ENCODE assay signal across 18 mouse cellular contexts in the genomic region with DNA sequence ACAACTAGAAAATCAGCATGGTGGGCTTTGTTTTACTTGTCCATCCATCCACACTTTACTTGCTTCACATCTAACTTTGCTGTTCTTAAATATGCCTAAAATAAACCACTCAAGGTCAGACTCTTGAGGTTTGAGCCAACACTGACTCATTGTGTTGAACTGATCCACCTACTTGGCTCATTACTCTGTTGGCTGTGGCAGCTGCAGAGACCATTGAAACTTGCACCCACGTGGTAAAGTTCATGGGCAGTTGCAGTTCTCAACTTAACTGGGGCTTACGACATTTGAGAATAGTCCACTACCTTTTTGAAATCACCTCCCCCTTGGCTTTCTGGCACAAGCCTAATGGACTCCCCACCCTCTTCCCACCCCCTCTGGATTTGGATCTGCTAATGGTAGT.
DNase-seq lines count a peak whose midpoint lies in the region; ATAC-seq and TF ChIP-seq lines count a peak whose summit lies in the region.
"Had no signal": no experiment of that assay in that cellular context is flagged by ENCODE, and none has a peak within 500 bp of the region (broad histone marks: within the 10 kb centered on the region; RNA-seq: fewer than 3 reads in every experiment).

No protein-coding gene starts in this region.

- no peaks in the 10 kb centered on the region for H3K79me2 ChIP-seq in heart, adult 2 months (replicated peaks; ENCODE audit: control insufficient read depth, insufficient read depth, low read length)
- no peaks in the 10 kb centered on the region for H3K79me2 ChIP-seq in myocyte (ENCODE audit: control insufficient read depth, insufficient read depth)

- H3K27me3 ChIP-seq in heart, adult 2 months (ENCODE audit: control insufficient read depth, insufficient read depth, low read length): no peaks in the 10 kb centered on the region
- no peaks in the 10 kb centered on the region for H3K27me3 ChIP-seq in heart, embryonic 12.5 days (replicated peaks)
- no peaks in the 10 kb centered on the region for H3K27me3 ChIP-seq in myocyte (ENCODE audit: control insufficient read depth, insufficient read depth, insufficient read length)
- H3K27me3 ChIP-seq in forebrain, embryonic 15.5 days: no peaks in the 10 kb centered on the region
- H3K27me3 ChIP-seq: embryonic facial prominence, embryonic 15.5 days; liver, embryonic 12.5 days had no signal

- no peak overlapping the region for H3ac ChIP-seq in myocyte (ENCODE audit: control insufficient read depth, insufficient read length)

- no peak overlapping the region for H3K4me3 ChIP-seq in heart, adult 2 months
- H3K4me3 ChIP-seq in heart, embryonic 12.5 days: no peak overlapping the region
- no peak overlapping the region for H3K4me3 ChIP-seq in myocyte
- no peak overlapping the region for H3K4me3 ChIP-seq in forebrain, embryonic 15.5 days
- H3K4me3 ChIP-seq: embryonic facial prominence, embryonic 15.5 days; gastrocnemius, adult 2 months; liver, embryonic 12.5 days had no signal

- intact Hi-C loops in heart, adult 2 months (cut with DNase I): no loop called here

- peak in 1 of 2 experiments; percentile 46 for DNase-seq in heart, adult 2 months
- peak; percentile 6 for DNase-seq in ovary, adult 18-20 months (ENCODE audit: low spot score)
- no peak for DNase-seq in ovary, postnatal 10 days (ENCODE audit: low spot score)
- DNase-seq in adrenal gland, postnatal 36 days: peak; percentile 59 to 62
- DNase-seq in thymus, postnatal 36 days: no peak
- DNase-seq: cerebellum, postnatal 14 days; gastrocnemius, adult 2 months; lung, postnatal 14 days; right cerebral cortex, postnatal 4 days; thymus, postnatal 14 days had no signal

- H3K4me2 ChIP-seq in heart, embryonic 12.5 days: no peak overlapping the region
- no peak overlapping the region for H3K4me2 ChIP-seq in myocyte (ENCODE audit: low read depth)
- no peak overlapping the region for H3K4me2 ChIP-seq in forebrain, embryonic 15.5 days (replicated peaks)
- H3K4me2 ChIP-seq: embryonic facial prominence, embryonic 15.5 days; liver, embryonic 12.5 days had no signal

- no peak overlapping the region for H3K9ac ChIP-seq in heart, adult 2 months (ENCODE audit: low read depth, low read length)
- H3K9ac ChIP-seq in heart, embryonic 12.5 days: no peak overlapping the region
- H3K9ac ChIP-seq in forebrain, embryonic 15.5 days (replicated peaks): no peak overlapping the region
- H3K9ac ChIP-seq: embryonic facial prominence, embryonic 15.5 days; liver, embryonic 12.5 days had no signal

- no peaks in the 10 kb centered on the region for H3K36me3 ChIP-seq in heart, adult 2 months (ENCODE audit: control insufficient read depth, insufficient read depth, low read length)
- no peaks in the 10 kb centered on the region for H3K36me3 ChIP-seq in heart, embryonic 12.5 days
- H3K36me3 ChIP-seq in myocyte (ENCODE audit: control insufficient read depth, insufficient read depth): no peaks in the 10 kb centered on the region
- H3K36me3 ChIP-seq in forebrain, embryonic 15.5 days: no peaks in the 10 kb centered on the region
- H3K36me3 ChIP-seq: embryonic facial prominence, embryonic 15.5 days; liver, embryonic 12.5 days had no signal

- no peak for TF ChIP-seq CTCF in heart, adult 2 months (IDR thresholded peaks at IDR 0.05)

- 49% methylated on average over 2 of the region's 2 CpGs for WGBS in heart, adult 2 months
- 78% methylated on average over 2 of the region's 2 CpGs for WGBS in heart, embryonic 12.5 days
- WGBS in forebrain, embryonic 15.5 days: 87% methylated on average over 2 of the region's 2 CpGs

- H3K9me3 ChIP-seq in heart, embryonic 12.5 days (replicated peaks): peaks cover 6% of the 10 kb centered on the region
- H3K9me3 ChIP-seq in forebrain, embryonic 15.5 days: no peaks in the 10 kb centered on the region
- H3K9me3 ChIP-seq: embryonic facial prominence, embryonic 15.5 days; liver, embryonic 12.5 days had no signal

- TF ChIP-seq EP300 in heart, adult 2 months (IDR thresholded peaks at IDR 0.05; ENCODE audit: insufficient read depth, low read depth, low read length): no peak

- no peaks in the 10 kb centered on the region for H3K4me1 ChIP-seq in heart, adult 2 months (ENCODE audit: control insufficient read depth, insufficient read depth, low read length)
- H3K4me1 ChIP-seq in heart, embryonic 12.5 days (replicated peaks): no peaks in the 10 kb centered on the region
- H3K4me1 ChIP-seq in forebrain, embryonic 15.5 days: no peaks in the 10 kb centered on the region
- H3K4me1 ChIP-seq: embryonic facial prominence, embryonic 15.5 days; liver, embryonic 12.5 days had no signal

- H3K27ac ChIP-seq in heart, adult 2 months: peak overlapping the region; percentile 15; the same call in 1 of the 2 replicates
- H3K27ac ChIP-seq in heart, embryonic 12.5 days (ENCODE audit: poor library complexity, severe bottlenecking): no peak overlapping the region
- no peak overlapping the region for H3K27ac ChIP-seq in forebrain, embryonic 15.5 days (replicated peaks)
- H3K27ac ChIP-seq: embryonic facial prominence, embryonic 15.5 days; gastrocnemius, adult 2 months; liver, embryonic 12.5 days had no signal

- TF ChIP-seq POLR2A in heart, adult 2 months (IDR thresholded peaks at IDR 0.05; ENCODE audit: insufficient read depth, low read depth, low read length): no peak
- no peak for TF ChIP-seq POLR2A in myocyte (IDR thresholded peaks at IDR 0.05; ENCODE audit: insufficient read length, low read depth)

- no peak for ATAC-seq in heart, embryonic 12.5 days (ENCODE audit: insufficient number of reproducible peaks, low FRiP score)
- ATAC-seq in forebrain, embryonic 15.5 days (replicated peaks): no peak
- ATAC-seq: hindbrain, embryonic 16.5 days; intestine, postnatal 0 days; liver, embryonic 12.5 days; midbrain, embryonic 16.5 days had no signal

TF ChIP-seq in myocyte, 11 proteins besides CTCF, POLR2A, EP300 and RAD21:
- TF ChIP-seq REST (IDR thresholded peaks at IDR 0.05; ENCODE audit: insufficient read depth, insufficient read length) (no peak), USF1 (IDR thresholded peaks at IDR 0.05; ENCODE audit: low read depth) (peak; percentile 55), MYOD1 (IDR thresholded peaks at IDR 0.05; ENCODE audit: control insufficient read depth in 1 of 3, insufficient read length in 2 of 3, low read depth in 2 of 3) (peak; percentile 16 to 71 (median 63)), MYOG (IDR thresholded peaks at IDR 0.05; ENCODE audit: control insufficient read depth in 1 of 3, insufficient read depth in 1 of 3, insufficient read length in 2 of 3, low read depth in 2 of 3) (peak in 1 of 3 experiments; percentile 28)
TF ChIP-seq in myocyte: peak in this region for 3.

Comparison
In these comparisons a context has a peak if more than half of its experiments do, and no peak if none do; other contexts are left out.
1. DNase-seq: peak in ovary, adult 18-20 months (single experiment) and adrenal gland, postnatal 36 days (2 of 2); none in ovary, postnatal 10 days (single experiment) and thymus, postnatal 36 days (0 of 2).